Mouse (Mus musculus) neutrophil, adult 65 days (primary cell): ENCODE results near the gene Thpo. TPM values are rescaled to one million over a fixed set of nuclear protein-coding genes. Genes with fewer than 3 reads are reported as not detected.

ENCODE experiments used
- total RNA-seq: library from RNA; stranded (reverse); gene quantifications from 2 replicates; pipeline ENCODE4 v1.2.4, GENCODE M21; 2023

The Thpo gene
- not detected in 2 replicates for total RNA-seq

GRCm38 (mm10) chr16:20733731-20734730 is at the start of gene Thpo:
Thpo (minus strand) TSS chr16:20734511.

GRCm38 (mm10) chr16:20732925-20733730 is 1.2 kb downstream of the Thpo start, which contains the start of gene Chrd:
Chrd (plus strand) TSS chr16:20733127.

GRCm38 (mm10) chr16:20717181-20717977 is 16.9 kb downstream of the Thpo start, which contains the start of the genes Polr2h and Clcn2:
Polr2h (plus strand) TSS chr16:20717665.
Clcn2 (minus strand) TSS chr16:20717746.

DNA sequence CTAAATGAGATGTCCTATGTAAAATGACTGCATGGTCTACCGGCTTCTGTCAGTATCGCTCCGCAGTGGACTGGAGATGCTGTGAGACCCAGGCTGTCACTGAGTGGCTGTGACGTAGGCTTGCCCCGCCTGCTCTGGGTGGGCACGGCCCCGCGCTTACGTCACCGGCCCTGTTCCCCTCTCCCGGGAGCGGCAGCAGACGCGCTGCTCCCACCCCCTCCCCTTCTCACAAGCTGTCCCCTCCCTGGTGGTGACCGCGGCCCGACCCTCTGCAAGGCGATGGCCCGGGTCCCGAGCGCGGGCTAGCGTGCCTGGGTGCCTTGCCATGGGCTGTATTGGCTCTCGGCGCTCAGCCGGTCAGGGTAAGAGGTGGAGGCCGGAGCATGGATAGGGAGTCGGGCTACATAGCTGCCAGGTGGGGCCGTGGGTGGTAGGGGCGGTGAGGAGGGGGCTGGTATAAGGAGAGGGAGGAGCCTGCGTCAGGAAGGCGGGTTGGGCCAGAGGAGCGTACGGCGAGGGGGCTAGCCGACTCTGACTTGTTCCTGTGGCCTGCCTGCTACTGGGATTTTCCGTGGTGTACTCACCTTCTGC is 41.1 kb downstream of the Thpo start, which contains the start of gene Fam131a:
TSS of gene Fam131a (plus strand) at position 131 of the 591 bp plus-strand sequence.

Other genes with a start within 250 kb of the Thpo start
- 19.8 and 24.7 TPM in 2 replicates for gene Eif2b5, start 235.7 kb downstream of the Thpo start, total RNA-seq
- gene Dvl3, start 217.5 kb downstream of the Thpo start, total RNA-seq, result 22.9 and 26.7 TPM in 2 replicates
- 174 and 177 TPM in 2 replicates for gene Ap2m1, start 199.0 kb downstream of the Thpo start, total RNA-seq
- gene Abcf3, start 185.9 kb downstream of the Thpo start, total RNA-seq, result 32.5 and 45.3 TPM in 2 replicates
- 0.25 TPM in 1 of 2 replicates, not detected in the other for gene Vwa5b2, start 145.0 kb downstream of the Thpo start, total RNA-seq
- gene Eef1akmt4, start 122.9 kb downstream of the Thpo start, total RNA-seq, result 2.4 and 3.8 TPM in 2 replicates
- not detected in 2 replicates for gene Gm49333, start 122.9 kb downstream of the Thpo start, total RNA-seq
- gene Alg3, start 122.8 kb downstream of the Thpo start, total RNA-seq, result 4.6 and 5.3 TPM in 2 replicates
- gene Camk2n2, start 113.2 kb downstream of the Thpo start, total RNA-seq, result 0.47 and 1.2 TPM in 2 replicates
- gene Ece2, start 104.7 kb downstream of the Thpo start, total RNA-seq, result not detected in 2 replicates
- 77.7 and 85.6 TPM in 2 replicates for gene Psmd2, start 82.9 kb downstream of the Thpo start, total RNA-seq
- gene Eif4g1, start 66.2 kb downstream of the Thpo start, total RNA-seq, result 151 and 174 TPM in 2 replicates
- 0.43 TPM in 1 of 2 replicates, not detected in the other for gene Fam131a, start 41.3 kb downstream of the Thpo start, total RNA-seq
- gene Polr2h, start 16.8 kb downstream of the Thpo start, total RNA-seq, result 5.2 and 7.9 TPM in 2 replicates
- 1.3 and 1.4 TPM in 2 replicates for gene Clcn2, start 16.8 kb downstream of the Thpo start, total RNA-seq
- not detected in 2 replicates for gene Chrd, start 1.4 kb downstream of the Thpo start, total RNA-seq